Mouse (Mus musculus): ENCODE measurements at regions not wholly inside any gene's neighbourhood (a gene's known extent, or its start where the extent isn't known, plus 50 kb on each side); places are given as distances from the start of the nearest gene placed in this dataset.

DNA sequence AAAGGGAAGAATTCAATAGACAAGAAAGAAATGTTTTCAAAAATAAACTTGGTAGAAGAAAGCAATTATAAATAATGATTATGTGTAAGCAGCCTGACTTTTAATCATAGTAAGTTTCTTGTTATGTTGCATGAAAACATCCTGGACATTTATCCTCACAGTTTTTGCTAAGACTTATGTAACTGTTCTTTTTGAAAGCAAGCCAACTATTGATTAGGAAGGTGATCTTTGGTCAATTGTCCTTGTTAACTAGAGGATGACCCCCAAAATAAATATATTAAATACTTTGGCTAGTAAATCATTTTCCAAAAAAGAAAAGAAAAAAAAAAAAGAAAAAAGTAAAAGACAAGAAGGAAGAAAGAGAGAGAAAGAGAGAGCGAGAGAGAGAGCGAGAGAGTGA lies 92.0 kb upstream of the Speer4f2 start:
- Histone ChIP-seq H3K4me2 (replicated peaks; ENCODE audit: low read depth, low read length) (no peak overlapping the region), H3K36me3 (ENCODE audit: control insufficient read depth, insufficient read depth, low read length) (no peaks in the 10 kb centered on the region), H3K4me3 (ENCODE audit: low read depth, low read length) (no peak overlapping the region), H3K27ac (ENCODE audit: low read depth, low read length) (no peak overlapping the region), H3K27me3 (ENCODE audit: control insufficient read depth, insufficient read depth, low read length) (no peaks in the 10 kb centered on the region), H3K9ac (ENCODE audit: low read depth, low read length) (no peak overlapping the region), H3K4me1 (replicated peaks; ENCODE audit: control insufficient read depth, insufficient read depth, low read length) (no peaks in the 10 kb centered on the region), H3K9me3 (ENCODE audit: control insufficient read depth, low read length) (no peaks in the 10 kb centered on the region)
- ATAC-seq (ENCODE audit: low FRiP score) (no peak), DNase-seq (ENCODE audit: low spot score) (no peak)
- WGBS: 93% methylated on average over 2 of the region's 2 CpGs

DNA sequence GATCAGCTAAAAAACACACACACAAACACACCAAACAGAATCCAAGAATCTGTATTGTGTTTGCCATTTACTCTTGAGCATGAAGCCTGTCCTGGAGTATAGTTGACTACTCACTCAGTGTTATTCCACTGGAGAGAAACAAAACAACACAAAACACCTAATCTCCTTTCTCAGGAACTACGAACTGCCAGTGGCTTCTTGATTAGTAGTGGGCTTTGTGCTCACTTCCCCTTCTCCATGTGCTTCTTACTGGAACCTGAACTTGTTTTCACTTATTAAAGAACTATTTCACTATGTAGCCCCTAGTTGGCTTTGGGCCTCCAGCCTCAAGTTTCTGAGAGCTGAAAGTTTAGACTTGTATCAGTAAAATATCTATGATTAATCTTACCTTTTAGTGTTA lies 84.0 kb upstream of the Speer4f2 start:
- Histone ChIP-seq H3K4me1 (replicated peaks; ENCODE audit: control insufficient read depth, insufficient read depth, low read length) (no peaks in the 10 kb centered on the region), H3K27ac (ENCODE audit: low read depth, low read length) (no peak overlapping the region), H3K9me3 (ENCODE audit: control insufficient read depth, low read length) (no peaks in the 10 kb centered on the region), H3K9ac (ENCODE audit: low read depth, low read length) (no peak overlapping the region), H3K4me3 (ENCODE audit: low read depth, low read length) (no peak overlapping the region), H3K36me3 (ENCODE audit: control insufficient read depth, insufficient read depth, low read length) (no peaks in the 10 kb centered on the region), H3K4me2 (replicated peaks; ENCODE audit: low read depth, low read length) (no peak overlapping the region), H3K27me3 (ENCODE audit: control insufficient read depth, insufficient read depth, low read length) (no peaks in the 10 kb centered on the region)
- DNase-seq (ENCODE audit: low spot score) (no peak), ATAC-seq (ENCODE audit: low FRiP score) (no peak)
- 76% methylated on average over 1 of the region's 1 CpGs for WGBS

DNA sequence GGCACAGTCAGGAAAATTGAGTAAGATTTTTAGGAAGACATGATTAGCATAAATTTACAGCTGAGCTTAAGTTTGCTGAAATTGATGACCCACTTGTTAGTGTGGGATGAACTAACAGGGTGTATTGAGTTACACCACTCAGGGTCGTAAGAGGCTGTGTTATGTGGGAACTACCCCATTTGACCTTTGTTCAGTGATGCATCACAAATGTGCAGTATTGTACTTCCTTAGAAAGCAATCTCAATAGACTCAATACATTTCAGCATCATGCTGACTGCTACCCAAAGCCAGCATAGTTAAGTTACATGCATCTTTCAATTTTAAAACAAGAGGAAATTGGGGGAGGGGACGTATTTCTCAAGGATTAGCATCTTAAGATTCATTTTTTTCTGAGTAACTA lies 80.4 kb upstream of the Speer4f2 start:
- no peaks in the 10 kb centered on the region for H3K9me3 ChIP-seq (ENCODE audit: control insufficient read depth, low read length)
- DNase-seq (ENCODE audit: low spot score) (peak; percentile 42), ATAC-seq (ENCODE audit: low FRiP score) (peak; percentile 91)
- H3K27ac ChIP-seq (ENCODE audit: low read depth, low read length): no peak overlapping the region
- H3K4me1 ChIP-seq (replicated peaks; ENCODE audit: control insufficient read depth, insufficient read depth, low read length): no peaks in the 10 kb centered on the region
- H3K9ac ChIP-seq (ENCODE audit: low read depth, low read length): no peak overlapping the region
- no peak overlapping the region for H3K4me2 ChIP-seq (replicated peaks; ENCODE audit: low read depth, low read length)
- no peaks in the 10 kb centered on the region for H3K27me3 ChIP-seq (ENCODE audit: control insufficient read depth, insufficient read depth, low read length)
- H3K4me3 ChIP-seq (ENCODE audit: low read depth, low read length): no peak overlapping the region
- WGBS: 8% methylated on average over 2 of the region's 2 CpGs
- no peaks in the 10 kb centered on the region for H3K36me3 ChIP-seq (ENCODE audit: control insufficient read depth, insufficient read depth, low read length)

DNA sequence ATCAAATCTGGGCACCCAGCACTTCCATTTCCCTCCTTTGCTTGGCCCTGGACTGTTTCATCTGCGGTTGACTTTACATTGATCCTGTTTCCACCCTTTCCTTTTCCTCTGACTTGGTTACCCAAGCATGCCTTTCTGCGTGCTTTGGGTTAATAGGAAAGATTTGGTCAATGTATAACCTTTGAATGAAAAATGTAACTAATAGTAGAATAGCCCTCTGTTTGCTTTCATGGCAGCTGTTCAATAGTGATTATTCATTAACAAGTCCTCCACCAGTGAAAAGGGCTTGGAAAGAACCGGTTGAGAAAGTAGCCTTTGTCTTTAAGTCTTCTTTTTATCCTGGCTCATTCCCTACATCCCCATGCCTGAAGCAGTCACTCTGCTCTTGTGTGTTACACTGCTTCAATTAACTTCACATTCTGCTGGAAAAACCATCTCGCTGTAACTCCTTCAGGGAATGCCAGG lies 76.4 kb upstream of the Speer4f2 start:
- Histone ChIP-seq H3K4me3 (ENCODE audit: low read depth, low read length) (no peak overlapping the region), H3K4me1 (replicated peaks; ENCODE audit: control insufficient read depth, insufficient read depth, low read length) (no peaks in the 10 kb centered on the region), H3K27ac (ENCODE audit: low read depth, low read length) (no peak overlapping the region), H3K9ac (ENCODE audit: low read depth, low read length) (no peak overlapping the region), H3K4me2 (replicated peaks; ENCODE audit: low read depth, low read length) (no peak overlapping the region), H3K27me3 (ENCODE audit: control insufficient read depth, insufficient read depth, low read length) (no peaks in the 10 kb centered on the region), H3K9me3 (ENCODE audit: control insufficient read depth, low read length) (no peaks in the 10 kb centered on the region), H3K36me3 (ENCODE audit: control insufficient read depth, insufficient read depth, low read length) (no peaks in the 10 kb centered on the region)
- WGBS: 39% methylated on average over 4 of the region's 4 CpGs
- DNase-seq (ENCODE audit: low spot score) (no peak), ATAC-seq (ENCODE audit: low FRiP score) (no peak)

DNA sequence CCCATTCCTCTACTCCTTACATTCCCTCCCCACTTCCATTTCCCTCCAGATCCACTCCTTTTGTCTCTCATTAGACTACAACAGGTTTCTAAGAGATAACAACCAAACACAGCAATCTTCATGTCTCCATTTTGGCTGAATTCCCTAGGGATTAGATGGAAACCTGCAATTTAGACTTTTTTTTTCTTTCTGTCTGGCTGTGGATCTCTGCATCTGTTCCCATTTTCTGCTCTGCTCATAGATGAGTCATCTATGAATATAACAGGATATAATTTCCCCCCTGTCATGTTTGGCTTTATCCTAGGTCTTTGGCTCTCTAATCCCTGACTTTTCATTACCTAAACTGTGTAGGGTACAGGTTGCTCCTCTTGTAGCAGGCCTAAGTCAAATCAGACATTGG lies 73.1 kb upstream of the Speer4f2 start:
- H3K4me2 ChIP-seq (replicated peaks; ENCODE audit: low read depth, low read length): no peak overlapping the region
- no peak overlapping the region for H3K9ac ChIP-seq (ENCODE audit: low read depth, low read length)
- no peaks in the 10 kb centered on the region for H3K36me3 ChIP-seq (ENCODE audit: control insufficient read depth, insufficient read depth, low read length)
- H3K27me3 ChIP-seq (ENCODE audit: control insufficient read depth, insufficient read depth, low read length): no peaks in the 10 kb centered on the region
- ATAC-seq (ENCODE audit: low FRiP score) (no peak), DNase-seq (ENCODE audit: low spot score) (no peak)
- H3K4me3 ChIP-seq (ENCODE audit: low read depth, low read length): no peak overlapping the region
- H3K9me3 ChIP-seq (ENCODE audit: control insufficient read depth, low read length): no peaks in the 10 kb centered on the region
- no peaks in the 10 kb centered on the region for H3K4me1 ChIP-seq (replicated peaks; ENCODE audit: control insufficient read depth, insufficient read depth, low read length)
- H3K27ac ChIP-seq (ENCODE audit: low read depth, low read length): no peak overlapping the region

DNA sequence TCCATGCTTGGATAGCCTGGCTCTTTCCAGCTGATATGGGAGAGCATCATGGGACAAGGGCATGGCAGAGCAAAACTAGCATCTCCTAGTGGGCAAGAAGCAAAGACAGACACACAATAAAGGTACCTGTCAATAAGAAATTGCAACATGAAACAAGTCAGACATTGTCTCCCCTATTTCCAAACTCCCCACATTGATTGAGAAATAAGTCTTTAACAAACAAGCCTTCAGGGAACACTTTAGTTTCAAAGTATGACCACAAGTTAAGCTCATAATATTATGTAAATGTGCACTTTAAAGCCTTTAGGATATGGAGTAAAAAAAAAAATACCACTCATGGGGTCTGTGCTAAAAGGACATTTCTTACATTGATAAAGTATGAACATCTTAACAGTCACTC lies 51.5 kb upstream of the Speer4f2 start:
- Histone ChIP-seq H3K27ac (ENCODE audit: low read depth, low read length) (no peak overlapping the region), H3K4me2 (replicated peaks; ENCODE audit: low read depth, low read length) (no peak overlapping the region), H3K27me3 (ENCODE audit: control insufficient read depth, insufficient read depth, low read length) (no peaks in the 10 kb centered on the region), H3K4me3 (ENCODE audit: low read depth, low read length) (no peak overlapping the region), H3K9ac (ENCODE audit: low read depth, low read length) (no peak overlapping the region), H3K4me1 (replicated peaks; ENCODE audit: control insufficient read depth, insufficient read depth, low read length) (no peaks in the 10 kb centered on the region), H3K9me3 (ENCODE audit: control insufficient read depth, low read length) (no peaks in the 10 kb centered on the region), H3K36me3 (ENCODE audit: control insufficient read depth, insufficient read depth, low read length) (no peaks in the 10 kb centered on the region)
- no peak for DNase-seq (ENCODE audit: low spot score)
- ATAC-seq (ENCODE audit: low FRiP score): no peak

Measured in hindbrain, embryonic 11.5 days (tissue).